Mouse (Mus musculus): ENCODE data around the gene 4930426L09Rik. TPM values are rescaled to one million over a fixed set of nuclear protein-coding genes. Genes with fewer than 3 reads are reported as not detected.

The 4930426L09Rik gene
- polyA plus RNA-seq, 1 experiment from 2014 or later: 0.16 TPM

DNA sequence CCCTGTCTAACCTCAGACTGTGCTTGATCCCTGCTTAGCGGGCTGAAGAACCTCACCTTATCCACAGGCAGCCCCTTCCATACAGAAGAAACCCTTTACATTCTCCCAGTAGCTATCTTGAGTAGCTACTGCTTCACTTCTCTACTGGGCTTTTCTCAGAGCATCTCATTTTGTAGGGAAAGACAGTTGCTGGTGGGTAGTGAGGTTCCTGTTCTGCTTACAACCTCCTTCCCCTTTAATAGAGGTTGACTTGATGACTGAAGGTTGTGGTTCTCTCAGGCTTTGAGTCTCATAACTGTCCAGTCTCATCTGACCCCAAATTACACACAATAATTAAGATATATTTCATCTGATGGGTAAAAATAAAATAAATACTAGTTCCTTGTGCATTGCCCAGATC lies 50.1 kb downstream of the 4930426L09Rik start:
- Histone ChIP-seq H3K4me1 (no peaks in the 10 kb centered on the region), H3K9me3 (replicated peaks) (no peaks in the 10 kb centered on the region), H3K27ac (replicated peaks) (no peak overlapping the region), H3K36me3 (no peaks in the 10 kb centered on the region), H3K4me3 (no peak overlapping the region), H3K27me3 (ENCODE audit: low read depth, poor library complexity, severe bottlenecking) (no peaks in the 10 kb centered on the region)
- DNase-seq (ENCODE audit: low spot score): no peak
- WGBS: 93% methylated on average over 1 of the region's 1 CpGs

DNA sequence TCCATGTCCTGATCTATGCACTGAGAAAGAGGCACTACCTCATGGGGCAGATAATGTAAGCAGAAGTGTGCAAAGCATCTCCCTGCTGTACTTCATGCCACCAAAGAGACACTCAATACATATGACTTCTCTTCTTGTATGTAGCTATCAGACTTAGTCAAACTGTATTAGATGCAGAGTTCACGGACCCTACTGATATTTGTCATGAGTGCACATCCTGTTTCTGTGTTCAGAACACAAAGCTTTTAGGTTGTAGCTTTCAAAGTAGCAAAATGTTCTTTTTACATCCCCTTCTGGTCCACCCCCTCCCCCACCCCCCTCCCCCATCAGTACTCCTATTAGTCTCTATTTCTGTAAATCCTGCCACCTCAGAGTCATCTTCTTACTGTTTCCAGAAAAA lies 51.2 kb downstream of the 4930426L09Rik start:
- WGBS: 94% methylated on average over 1 of the region's 1 CpGs
- no peaks in the 10 kb centered on the region for H3K27me3 ChIP-seq (ENCODE audit: low read depth, poor library complexity, severe bottlenecking)
- no peaks in the 10 kb centered on the region for H3K9me3 ChIP-seq (replicated peaks)
- H3K27ac ChIP-seq (replicated peaks): no peak overlapping the region
- H3K36me3 ChIP-seq: no peaks in the 10 kb centered on the region
- DNase-seq (ENCODE audit: low spot score): no peak
- H3K4me3 ChIP-seq: no peak overlapping the region
- H3K4me1 ChIP-seq: no peaks in the 10 kb centered on the region

Other genes starting within 250 kb of the 4930426L09Rik start
- 7.7 and 7.9 TPM in 2 replicates for gene Pip4k2a, start 217 bp upstream of the 4930426L09Rik start, polyA plus RNA-seq (2016; fragmentation: Nextera tagmentation; extraction: Ambion mirVana)
- 0.40 and 0.51 TPM in 2 replicates for gene Armc3, start 201.0 kb downstream of the 4930426L09Rik start, polyA plus RNA-seq (2016; fragmentation: Nextera tagmentation; extraction: Ambion mirVana)

All from midbrain, embryonic 10.5 days (tissue).